Mouse (Mus musculus) liver, postnatal 0 days (tissue): ENCODE measurements around the gene Man1c1. TPM values are rescaled to one million over a fixed set of nuclear protein-coding genes. Genes with fewer than 3 reads are reported as not detected.

Source experiments
- ATAC-seq: fragments of 200-750 bp; cut with Nextera tagmentation; 2 replicates; pipeline ENCODE4 v1.8.0; 2017; ENCODE audit warnings: mild to moderate bottlenecking, moderate library complexity
- DNase-seq: peaks from one replicate; pipeline ENCODE4 v3.0.0-alpha.2; 2016
- H3K27ac ChIP-seq: fragments of 300-500 bp; sonication (generic); 2 replicates; pipeline ENCODE4 v1.5.1; 2014; ENCODE audit warnings: antibody characterized with exemption, moderate library complexity, mild to moderate bottlenecking, low read depth
- H3K27me3 ChIP-seq: fragments of 300-500 bp; sonication (generic); 2 replicates; pipeline ENCODE4 v1.6.1; 2014; ENCODE audit warnings: low read length, control low read depth, mixed read lengths; ENCODE audit not compliant: insufficient read depth
- H3K36me3 ChIP-seq: fragments of 300-500 bp; sonication (generic); replicated peaks from 2 replicates; pipeline ENCODE4 v1.6.1; 2014; ENCODE audit warnings: mild to moderate bottlenecking, control low read depth, low read length, moderate library complexity, mixed read lengths; ENCODE audit not compliant: insufficient read depth
- H3K4me1 ChIP-seq: fragments of 300-500 bp; sonication (generic); 2 replicates; pipeline ENCODE4 v1.6.1; 2014; ENCODE audit warnings: antibody characterized with exemption, mild to moderate bottlenecking, control low read depth; ENCODE audit not compliant: insufficient read depth
- H3K4me2 ChIP-seq: fragments of 300-500 bp; sonication (generic); 2 replicates; pipeline ENCODE4 v1.6.1; 2014; ENCODE audit warnings: low read depth, mild to moderate bottlenecking, low read length, moderate library complexity, mixed read lengths
- H3K4me3 ChIP-seq: fragments of 300-500 bp; sonication (generic); 2 replicates; pipeline ENCODE4 v1.5.1; 2014; ENCODE audit warnings: low read depth, low read length
- H3K9ac ChIP-seq: fragments of 300-500 bp; sonication (generic); replicated peaks from 2 replicates; pipeline ENCODE4 v1.6.1; 2014; ENCODE audit warnings: mild to moderate bottlenecking, moderate library complexity
- H3K9me3 ChIP-seq: fragments of 300-500 bp; sonication (generic); 2 replicates; pipeline ENCODE4 v1.6.1; 2016; ENCODE audit warnings: mild to moderate bottlenecking, control low read depth, low read length, mixed read lengths
- CTCF ChIP-seq: sonication (generic); IDR thresholded peaks from 2 replicates; pipeline ENCODE4 v1.5.1; 2016; ENCODE audit warnings: antibody characterized with exemption, low read depth
- EP300 ChIP-seq: IDR thresholded peaks from 2 replicates; pipeline ENCODE4 v1.6.1; 2016; ENCODE audit warnings: antibody characterized with exemption, low read depth, mild to moderate bottlenecking
- WGBS: fragments of 180-500 bp; shearing (Covaris S2); extraction: QIAGEN DNeasy Blood & Tissue Kit; methylation state at CpG from one replicate; pipeline ENCODE4 v1.1.7; 2014; ENCODE audit not compliant: insufficient replicate concordance; 5-methylcytosine and 5-hydroxymethylcytosine counted together
- microRNA-seq: library from miRNA; unstranded; fragments of <30 nt; microRNA quantifications from one replicate; pipeline ENCODE4, GENCODE M21; 2016
- polyA plus RNA-seq: library from polyadenylated mRNA; unstranded; fragments of >200 nt; fragmentation: Nextera tagmentation; extraction: Ambion mirVana; gene quantifications from 2 replicates; pipeline ENCODE4 v1.2.1, GENCODE M21; 2015

Man1c1 gene
- polyA plus RNA-seq, 1 experiment from 2014 or later = 1.5 TPM

DNA sequence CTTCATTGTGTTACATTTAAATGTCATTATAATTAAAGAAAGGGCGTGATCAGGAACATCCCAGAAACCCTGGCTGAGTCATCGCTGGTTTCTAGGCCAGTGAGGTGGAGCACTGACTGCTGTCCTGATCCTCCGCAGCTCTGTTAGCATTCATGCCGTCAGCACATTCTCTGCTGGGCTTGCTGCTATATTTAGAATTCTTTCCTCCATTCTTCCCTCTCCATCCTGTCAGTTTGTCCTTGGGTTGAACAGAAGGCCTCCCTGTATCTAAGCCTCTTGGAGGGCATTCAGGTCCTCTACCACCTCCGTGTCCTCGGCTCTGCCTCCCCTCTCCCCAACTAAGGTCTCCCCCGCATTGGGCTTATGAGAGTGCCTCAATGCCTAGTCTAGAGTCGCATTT lies 187.1 kb downstream of the Man1c1 start:
- DNase-seq (no peak), ATAC-seq (no peak)
- Histone ChIP-seq H3K4me1 (peaks cover 18% of the 10 kb centered on the region), H3K4me2 (no peak overlapping the region), H3K9ac (no peak overlapping the region), H3K36me3 (peaks cover 13% of the 10 kb centered on the region), H3K9me3 (no peaks in the 10 kb centered on the region), H3K27ac (no peak overlapping the region), H3K27me3 (no peaks in the 10 kb centered on the region), H3K4me3 (no peak overlapping the region)
- WGBS = 61% methylated on average over 8 of the region's 8 CpGs
- no peak for TF ChIP-seq EP300
- no peak for TF ChIP-seq CTCF

- TF ChIP-seq CTCF (no peak), EP300 (no peak)
- ATAC-seq (no peak), DNase-seq (no peak)
- 63% methylated on average over 7 of the region's 7 CpGs for WGBS
- no peak overlapping the region for H3K9ac ChIP-seq
- no peak overlapping the region for H3K4me3 ChIP-seq
- peaks cover 28% of the 10 kb centered on the region for H3K4me1 ChIP-seq
- no peaks in the 10 kb centered on the region for H3K27me3 ChIP-seq
- no peak overlapping the region for H3K4me2 ChIP-seq
- no peak overlapping the region for H3K27ac ChIP-seq
- peaks cover 4% of the 10 kb centered on the region; the same call in 1 of the 2 replicates for H3K36me3 ChIP-seq
- H3K9me3 ChIP-seq = no peaks in the 10 kb centered on the region
These were observed 188.5 kb downstream of the Man1c1 start for GRCm38 (mm10) chr4:134515614-134516013.

DNA sequence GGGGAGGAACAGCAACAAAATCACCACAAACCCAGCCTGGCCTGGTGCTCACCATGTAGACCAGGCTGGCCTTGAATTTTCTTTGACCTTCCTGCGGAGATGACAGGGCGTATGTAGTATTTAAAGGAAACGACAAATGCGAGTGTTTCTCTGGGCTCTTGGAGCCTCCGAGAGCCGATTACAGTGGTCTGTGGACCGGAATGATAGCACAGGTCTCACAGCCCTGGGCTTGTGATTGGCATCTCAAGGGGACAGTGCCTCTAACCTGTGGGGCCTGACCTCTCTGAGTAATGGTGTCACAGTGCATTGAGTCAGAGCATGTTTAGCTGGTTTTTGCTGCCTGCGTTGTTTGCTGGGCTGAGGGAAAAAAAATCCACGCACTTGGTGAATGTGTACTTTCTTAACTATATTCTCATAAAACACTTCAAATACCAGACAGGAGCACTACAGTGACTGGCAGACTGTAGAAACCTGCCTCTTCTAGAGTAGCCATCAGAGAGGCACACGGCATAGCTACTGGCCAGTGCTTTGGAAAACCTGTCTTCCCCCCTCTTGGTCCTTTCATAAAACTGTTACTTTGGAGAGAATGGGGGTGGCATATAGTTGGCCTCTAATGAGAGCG lies 189.7 kb downstream of the Man1c1 start:
- WGBS = 79% methylated on average over 11 of the region's 11 CpGs
- Histone ChIP-seq H3K9ac (no peak overlapping the region), H3K9me3 (no peaks in the 10 kb centered on the region), H3K36me3 (0 out of 2 replicates have a peak, but pooled peaks cover 2% of the 10 kb centered on the region), H3K27ac (no peak overlapping the region), H3K4me1 (peaks cover 31% of the 10 kb centered on the region), H3K4me3 (no peak overlapping the region), H3K27me3 (no peaks in the 10 kb centered on the region), H3K4me2 (0 out of 2 replicates have a peak overlapping the region, but pooled peaks have one; percentile 27)
- TF ChIP-seq CTCF = no peak
- TF ChIP-seq EP300 = no peak
- ATAC-seq (no peak), DNase-seq (no peak)

DNA sequence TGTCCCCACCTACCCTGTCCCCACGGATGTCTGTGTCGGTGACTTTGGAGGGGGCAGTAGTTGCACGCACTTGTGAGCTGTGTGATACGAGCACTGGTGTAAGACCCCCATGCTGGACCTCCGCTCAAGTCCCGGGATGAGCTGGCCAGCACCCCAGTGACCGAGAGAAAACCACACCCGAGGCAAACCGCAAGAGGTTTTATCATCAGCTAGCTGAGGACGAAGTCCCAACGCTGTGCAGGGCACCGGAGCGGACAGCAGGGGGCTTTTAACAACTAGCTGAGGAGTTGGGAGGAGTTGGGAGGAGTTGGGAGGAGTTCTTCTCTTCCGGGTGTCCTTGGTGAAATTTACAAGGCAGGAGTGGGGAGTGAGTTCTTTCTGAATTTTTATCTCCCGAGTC lies 191.3 kb downstream of the Man1c1 start:
- peak overlapping the region; percentile 96 for H3K4me2 ChIP-seq
- no peaks in the 10 kb centered on the region for H3K27me3 ChIP-seq
- peak overlapping the region; percentile 31 for H3K27ac ChIP-seq
- TF ChIP-seq EP300 = no peak
- peak; percentile 76 for TF ChIP-seq CTCF
- peaks cover 32% of the 10 kb centered on the region for H3K4me1 ChIP-seq
- H3K9me3 ChIP-seq = no peaks in the 10 kb centered on the region
- DNase-seq = peak; percentile 88
- peak; percentile 55 for ATAC-seq
- H3K4me3 ChIP-seq = peak overlapping the region; percentile 70
- 7% methylated on average over 15 of the region's 15 CpGs for WGBS
- 0 out of 2 replicates have a peak, but pooled peaks cover 2% of the 10 kb centered on the region for H3K36me3 ChIP-seq
- no peak overlapping the region for H3K9ac ChIP-seq

DNA sequence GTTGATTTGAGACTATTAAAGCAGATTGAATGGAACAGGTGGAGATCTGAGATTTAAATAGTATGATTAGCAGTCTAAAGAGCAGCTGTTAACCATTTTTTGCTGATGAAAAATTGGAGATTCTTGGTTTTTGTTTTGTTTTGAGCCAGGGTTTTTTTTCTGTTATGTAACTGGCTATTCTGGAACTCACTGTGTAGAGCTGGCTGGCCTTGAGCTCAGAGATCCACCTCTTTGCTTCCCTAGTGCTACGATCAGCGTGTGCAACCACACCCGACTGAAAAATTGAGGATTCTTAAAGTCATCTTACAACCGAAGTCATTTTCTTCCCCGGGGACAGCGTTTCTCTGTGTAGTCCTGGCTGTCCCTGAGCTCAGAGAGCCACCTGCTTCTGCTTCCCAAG lies 192.4 kb downstream of the Man1c1 start:
- peaks cover 34% of the 10 kb centered on the region for H3K4me1 ChIP-seq
- H3K9ac ChIP-seq = peak overlapping the region; percentile 74
- TF ChIP-seq EP300 = no peak
- TF ChIP-seq CTCF = no peak
- 26% methylated on average over 6 of the region's 6 CpGs for WGBS
- no peaks in the 10 kb centered on the region for H3K27me3 ChIP-seq
- peak overlapping the region; percentile 96 for H3K4me2 ChIP-seq
- no peak for DNase-seq
- no peaks in the 10 kb centered on the region for H3K9me3 ChIP-seq
- no peak for ATAC-seq
- H3K4me3 ChIP-seq = peak overlapping the region; percentile 70
- peaks cover 9% of the 10 kb centered on the region; the same call in 1 of the 2 replicates for H3K36me3 ChIP-seq
- H3K27ac ChIP-seq = peak overlapping the region; percentile 68; the same call in 1 of the 2 replicates

Small RNA genes within 50 kb of the gene (microRNA-seq; reads per million reads assigned to microRNA genes)
- not detected for gene Mir6403

Other genes with a start within 250 kb of the Man1c1 start
- gene Stmn1, start 236.0 kb downstream of the Man1c1 start, polyA plus RNA-seq = 249 and 258 TPM in 2 replicates
- gene Paqr7, start 207.6 kb downstream of the Man1c1 start, polyA plus RNA-seq = 12.4 and 17.8 TPM in 2 replicates
- 6.9 and 7.1 TPM in 2 replicates for gene Aunip, start 193.3 kb downstream of the Man1c1 start, polyA plus RNA-seq
- gene Mtfr1l, start 168.9 kb downstream of the Man1c1 start, polyA plus RNA-seq = 56.9 and 60.3 TPM in 2 replicates
- gene Selenon, start 152.1 kb downstream of the Man1c1 start, polyA plus RNA-seq = 2.8 TPM in 2 replicates
- gene Ldlrap1, start 63.7 kb upstream of the Man1c1 start, polyA plus RNA-seq = 14.8 and 15.4 TPM in 2 replicates
- gene Maco1, start 149.1 kb upstream of the Man1c1 start, polyA plus RNA-seq = 13.6 and 14.6 TPM in 2 replicates
- gene Rhd, start 160.2 kb upstream of the Man1c1 start, polyA plus RNA-seq = 207 and 214 TPM in 2 replicates
- 87.6 and 88.5 TPM in 2 replicates for gene Tmem50a, start 210.7 kb upstream of the Man1c1 start, polyA plus RNA-seq
- 185 and 225 TPM in 2 replicates for gene Rsrp1, start 219.3 kb upstream of the Man1c1 start, polyA plus RNA-seq
- gene Syf2, start 226.6 kb upstream of the Man1c1 start, polyA plus RNA-seq = 46.9 and 52.9 TPM in 2 replicates